Mouse (Mus musculus) cerebellum, adult 18-20 months (tissue): ENCODE results near the gene Lzts3.

Experiments used
- DNase-seq, 2 experiments: peaks; one replicate each; pipeline ENCODE4 v3.0.0; 2021

Gene Lzts3

GRCm38 (mm10) chr2:130634739-130635411, 7.7 kb downstream of the Lzts3 start:
- DNase-seq: peak; percentile 48 to 60

GRCm38 (mm10) chr2:130634006-130634738, 8.4 kb downstream of the Lzts3 start:
- DNase-seq: peak; percentile 86 to 88

GRCm38 (mm10) chr2:130632887-130633675, 9.5 kb downstream of the Lzts3 start:
- DNase-seq: peak in 1 of 2 experiments; percentile 16

- peak in 1 of 2 experiments; percentile 17 for DNase-seq
These were observed 10.2 kb downstream of the Lzts3 start for GRCm38 (mm10) chr2:130632416-130632815.

GRCm38 (mm10) chr2:130629839-130630203, 12.8 kb downstream of the Lzts3 start, which contains the start of the genes Fastkd5 and Ubox5:
Gene Fastkd5 (minus strand): TSS chr2:130630027.
Gene Ubox5 (minus strand): TSS chr2:130630038.
- DNase-seq: peak; percentile 89 to 93

- DNase-seq: no peak
These were observed 13.3 kb downstream of the Lzts3 start for GRCm38 (mm10) chr2:130629080-130629838.

- DNase-seq: peak in 1 of 2 experiments; percentile 15
These were observed 14.2 kb downstream of the Lzts3 start for GRCm38 (mm10) chr2:130628424-130628823.

GRCm38 (mm10) chr2:130618972-130619371, 23.6 kb downstream of the Lzts3 start:
- DNase-seq: no peak

GRCm38 (mm10) chr2:130613091-130613490, 29.5 kb downstream of the Lzts3 start:
- DNase-seq: peak; percentile 47 to 48

GRCm38 (mm10) chr2:130602195-130602594, 40.4 kb downstream of the Lzts3 start:
- no peak for DNase-seq

GRCm38 (mm10) chr2:130598399-130598798, 44.2 kb downstream of the Lzts3 start:
- DNase-seq: no peak

GRCm38 (mm10) chr2:130597601-130598010, 45.0 kb downstream of the Lzts3 start:
- peak; percentile 38 to 46 for DNase-seq

- DNase-seq: no peak
These were observed 47.0 kb downstream of the Lzts3 start for GRCm38 (mm10) chr2:130595596-130595995.

- DNase-seq: no peak
These were observed 51.6 kb downstream of the Lzts3 start for GRCm38 (mm10) chr2:130591016-130591415.

- DNase-seq: no peak
These were observed 52.8 kb downstream of the Lzts3 start for GRCm38 (mm10) chr2:130589761-130590160.

- DNase-seq: no peak
These were observed 53.4 kb downstream of the Lzts3 start for GRCm38 (mm10) chr2:130589157-130589556.

GRCm38 (mm10) chr2:130588373-130588772, 54.2 kb downstream of the Lzts3 start:
- DNase-seq: no peak

- no peak for DNase-seq
These were observed 56.6 kb downstream of the Lzts3 start for GRCm38 (mm10) chr2:130586016-130586415.

- no peak for DNase-seq
These were observed 58.6 kb downstream of the Lzts3 start for GRCm38 (mm10) chr2:130583902-130584560.
